Mouse (Mus musculus): ENCODE measurements at regions not wholly inside any gene's neighbourhood (a gene's known extent, or its start where the extent isn't known, plus 50 kb on each side); places are given as distances from the start of the nearest gene placed in this dataset.

GRCm38 (mm10) chr8:33139850-33140249 lies 288.7 kb upstream of the 5930422O12Rik start:
- Histone ChIP-seq H3K36me3 (ENCODE audit: control insufficient read depth, insufficient read depth, low read length) (no peaks in the 10 kb centered on the region), H3K9me3 (ENCODE audit: control insufficient read depth, low read length) (no peaks in the 10 kb centered on the region), H3K4me1 (ENCODE audit: control insufficient read depth, insufficient read depth, low read depth, low read length) (no peaks in the 10 kb centered on the region), H3K27ac (ENCODE audit: low read depth, low read length) (no peak overlapping the region), H3K4me2 (ENCODE audit: low read length) (no peak overlapping the region), H3K9ac (ENCODE audit: low read depth, low read length) (no peak overlapping the region), H3K27me3 (replicated peaks; ENCODE audit: control insufficient read depth, insufficient read depth, low read length) (no peaks in the 10 kb centered on the region), H3K4me3 (ENCODE audit: low read length) (no peak overlapping the region)
- no peak for ATAC-seq
- WGBS = 27% methylated on average over 2 of the region's 2 CpGs

GRCm38 (mm10) chr8:33177642-33178041 lies 250.9 kb upstream of the 5930422O12Rik start:
- Histone ChIP-seq H3K9ac (ENCODE audit: low read depth, low read length) (no peak overlapping the region), H3K36me3 (ENCODE audit: control insufficient read depth, insufficient read depth, low read length) (no peaks in the 10 kb centered on the region), H3K4me1 (ENCODE audit: control insufficient read depth, insufficient read depth, low read depth, low read length) (no peaks in the 10 kb centered on the region), H3K9me3 (ENCODE audit: control insufficient read depth, low read length) (no peaks in the 10 kb centered on the region), H3K4me2 (ENCODE audit: low read length) (no peak overlapping the region), H3K27ac (ENCODE audit: low read depth, low read length) (no peak overlapping the region), H3K4me3 (ENCODE audit: low read length) (no peak overlapping the region), H3K27me3 (replicated peaks; ENCODE audit: control insufficient read depth, insufficient read depth, low read length) (no peaks in the 10 kb centered on the region)
- WGBS = 83% methylated on average over 6 of the region's 6 CpGs
- no peak for ATAC-seq

- no peak for ATAC-seq
- H3K36me3 ChIP-seq (ENCODE audit: control insufficient read depth, insufficient read depth, low read length) = no peaks in the 10 kb centered on the region
- WGBS = 75% methylated on average over 9 of the region's 9 CpGs
- H3K9ac ChIP-seq (ENCODE audit: low read depth, low read length) = no peak overlapping the region
- no peak overlapping the region for H3K27ac ChIP-seq (ENCODE audit: low read depth, low read length)
- H3K9me3 ChIP-seq (ENCODE audit: control insufficient read depth, low read length) = no peaks in the 10 kb centered on the region
- no peaks in the 10 kb centered on the region for H3K4me1 ChIP-seq (ENCODE audit: control insufficient read depth, insufficient read depth, low read depth, low read length)
- no peak overlapping the region for H3K4me3 ChIP-seq (ENCODE audit: low read length)
- no peak overlapping the region for H3K4me2 ChIP-seq (ENCODE audit: low read length)
- no peaks in the 10 kb centered on the region for H3K27me3 ChIP-seq (replicated peaks; ENCODE audit: control insufficient read depth, insufficient read depth, low read length)
These were observed 245.5 kb upstream of the 5930422O12Rik start for GRCm38 (mm10) chr8:33183029-33183428.

All from hindbrain, embryonic 16.5 days (tissue).